Mouse (Mus musculus) hematopoietic multipotent progenitor cell, adult 10-12 weeks (in vitro differentiated cells): ENCODE measurements around the gene Tpsg1. TPM values are rescaled to one million over a fixed set of nuclear protein-coding genes. Genes with fewer than 3 reads are reported as not detected.

Source experiments
- polyA plus RNA-seq: library from polyadenylated mRNA; stranded (reverse); fragments of >175 nt; gene quantifications from 2 replicates; pipeline ENCODE4 v1.2.3, GENCODE M21; 2012; ENCODE audit warnings: low replicate concordance

Gene Tpsg1
- polyA plus RNA-seq: 0.21 TPM in 1 of 2 replicates, not detected in the other

GRCm38 (mm10) chr17:25368973-25369372 is at the start of gene Tpsg1:
Tpsg1 (plus strand) TSS chr17:25369273.

GRCm38 (mm10) chr17:25345462-25345861 is 23.6 kb upstream of the Tpsg1 start, which contains the start of gene Tpsab1:
Tpsab1 (minus strand) TSS chr17:25345562.

GRCm38 (mm10) chr17:25366005-25366404 is 3.1 kb upstream of the Tpsg1 start, which contains the start of gene Tpsb2:
Tpsb2 (plus strand) TSS chr17:25366305.

Other genes with a start within 250 kb of the Tpsg1 start
- gene Ptx4, start 248.5 kb upstream of the Tpsg1 start, polyA plus RNA-seq: not detected in 2 replicates
- 26.3 and 36.9 TPM in 2 replicates for gene Clcn7, start 235.9 kb upstream of the Tpsg1 start, polyA plus RNA-seq
- not detected in 2 replicates for gene Ccdc154, start 206.8 kb upstream of the Tpsg1 start, polyA plus RNA-seq
- not detected in 2 replicates for gene Gm38655, start 193.8 kb upstream of the Tpsg1 start, polyA plus RNA-seq
- 19.1 and 36.7 TPM in 2 replicates for gene BC003965, start 184.7 kb upstream of the Tpsg1 start, polyA plus RNA-seq
- gene Unkl, start 180.9 kb upstream of the Tpsg1 start, polyA plus RNA-seq: 79.2 and 79.9 TPM in 2 replicates
- gene Gnptg, start 129.1 kb upstream of the Tpsg1 start, polyA plus RNA-seq: 9.7 and 21.5 TPM in 2 replicates
- gene Tsr3, start 129.1 kb upstream of the Tpsg1 start, polyA plus RNA-seq: 11.0 and 15.2 TPM in 2 replicates
- 0.90 and 3.3 TPM in 2 replicates for gene Baiap3, start 112.9 kb upstream of the Tpsg1 start, polyA plus RNA-seq
- gene Ube2i, start 94.7 kb upstream of the Tpsg1 start, polyA plus RNA-seq: 203 and 276 TPM in 2 replicates
- 1.8 and 2.7 TPM in 2 replicates for gene Prss34, start 70.9 kb upstream of the Tpsg1 start, polyA plus RNA-seq
- gene Prss28, start 60.6 kb upstream of the Tpsg1 start, polyA plus RNA-seq: not detected in 2 replicates
- gene Prss29, start 50.6 kb upstream of the Tpsg1 start, polyA plus RNA-seq: 0.65 and 1.5 TPM in 2 replicates
- gene Tpsab1, start 23.7 kb upstream of the Tpsg1 start, polyA plus RNA-seq: 0.87 and 3.6 TPM in 2 replicates
- gene Tpsb2, start 3.0 kb upstream of the Tpsg1 start, polyA plus RNA-seq: 2.0 and 20.1 TPM in 2 replicates
- 6.5 and 17.3 TPM in 2 replicates for gene Cacna1h, start 64.5 kb downstream of the Tpsg1 start, polyA plus RNA-seq
- gene Tekt4, start 85.3 kb downstream of the Tpsg1 start, polyA plus RNA-seq: not detected in 2 replicates
- gene Sstr5, start 128.0 kb downstream of the Tpsg1 start, polyA plus RNA-seq: 0.12 TPM in 1 of 2 replicates, not detected in the other
- 0.10 and 0.16 TPM in 2 replicates for gene Sox8, start 201.4 kb downstream of the Tpsg1 start, polyA plus RNA-seq
- gene Lmf1, start 209.8 kb downstream of the Tpsg1 start, polyA plus RNA-seq: 18.7 and 20.7 TPM in 2 replicates